Mouse (Mus musculus): ENCODE results near the gene Serpini1.

The Serpini1 gene

GRCm38 (mm10) chr3:75557292-75557691 lies at the start of gene Serpini1:
Serpini1 (plus strand) TSS chr3:75557547.
- no peak for DNase-seq (ENCODE audit: extremely low spot score)

DNA sequence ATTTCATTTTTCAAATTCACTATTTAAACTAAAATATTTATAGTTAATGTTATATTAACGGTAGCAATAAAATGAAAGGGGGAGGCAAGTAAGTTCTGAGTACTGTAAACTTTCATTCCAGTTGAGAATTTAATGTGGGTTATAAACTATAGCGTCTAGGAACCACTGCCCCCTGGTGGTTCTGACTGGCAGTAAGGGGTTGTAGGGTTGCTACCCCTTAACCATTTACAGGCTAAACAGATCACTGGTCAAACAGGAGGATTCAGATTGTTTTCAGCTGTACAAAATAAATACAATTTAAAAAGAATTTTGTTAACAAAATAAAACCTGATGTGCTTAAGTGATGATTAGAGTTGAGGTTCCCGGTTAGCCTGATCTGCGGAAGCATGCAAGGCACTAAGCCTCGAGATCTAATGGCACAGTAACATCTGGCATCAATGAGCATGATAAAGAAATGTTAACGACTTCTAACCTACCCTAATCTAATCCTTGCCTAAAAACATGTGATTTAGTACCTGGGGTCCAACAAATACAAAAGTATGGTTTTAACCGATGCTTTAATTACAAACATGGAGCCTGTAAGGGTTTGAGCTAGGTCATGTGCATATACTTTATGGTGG lies 39.6 kb upstream of the Serpini1 start:
- peak; percentile 29 for DNase-seq (ENCODE audit: extremely low spot score)

DNA sequence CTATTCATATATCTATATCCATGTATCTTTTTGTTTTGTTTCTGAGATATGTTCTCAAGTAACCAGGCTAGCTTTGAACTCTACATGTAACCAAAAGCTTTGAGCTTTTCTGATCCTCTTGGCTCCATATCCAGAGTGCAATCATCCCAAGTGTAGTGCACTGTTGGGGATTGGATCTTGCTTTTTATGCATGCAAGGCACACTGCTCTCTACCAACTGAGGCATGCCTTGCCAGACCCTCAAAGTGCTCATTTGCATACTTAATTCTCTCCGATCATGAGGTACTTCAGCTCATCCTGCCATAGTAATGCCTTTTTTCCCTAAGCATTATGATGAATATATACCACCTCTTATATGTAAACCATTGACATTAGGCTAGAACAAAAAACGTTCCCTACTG lies 36.0 kb upstream of the Serpini1 start:
- DNase-seq (ENCODE audit: extremely low spot score) = no peak

DNA sequence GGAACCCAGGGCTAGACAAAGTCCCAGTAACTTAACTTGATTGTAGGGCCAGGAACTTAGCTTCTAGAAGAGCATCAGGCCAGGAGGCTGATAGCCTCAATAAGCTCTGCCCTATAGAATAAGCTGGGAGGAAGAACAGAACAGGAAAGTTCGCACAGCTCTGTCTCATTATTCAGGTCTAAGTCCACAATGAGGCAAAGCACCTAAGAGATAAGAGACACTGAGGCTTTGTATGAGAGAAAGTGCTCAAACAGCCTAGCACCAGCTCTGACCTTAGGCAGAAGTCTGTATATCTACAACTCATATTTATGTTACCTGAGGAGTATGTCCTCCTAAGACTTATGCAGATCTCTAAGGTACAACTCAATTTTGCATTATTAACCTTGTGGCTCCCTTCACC lies 34.8 kb upstream of the Serpini1 start:
- DNase-seq (ENCODE audit: extremely low spot score) = no peak

GRCm38 (mm10) chr3:75531074-75531473 lies 26.3 kb upstream of the Serpini1 start:
- DNase-seq (ENCODE audit: extremely low spot score) = no peak

DNA sequence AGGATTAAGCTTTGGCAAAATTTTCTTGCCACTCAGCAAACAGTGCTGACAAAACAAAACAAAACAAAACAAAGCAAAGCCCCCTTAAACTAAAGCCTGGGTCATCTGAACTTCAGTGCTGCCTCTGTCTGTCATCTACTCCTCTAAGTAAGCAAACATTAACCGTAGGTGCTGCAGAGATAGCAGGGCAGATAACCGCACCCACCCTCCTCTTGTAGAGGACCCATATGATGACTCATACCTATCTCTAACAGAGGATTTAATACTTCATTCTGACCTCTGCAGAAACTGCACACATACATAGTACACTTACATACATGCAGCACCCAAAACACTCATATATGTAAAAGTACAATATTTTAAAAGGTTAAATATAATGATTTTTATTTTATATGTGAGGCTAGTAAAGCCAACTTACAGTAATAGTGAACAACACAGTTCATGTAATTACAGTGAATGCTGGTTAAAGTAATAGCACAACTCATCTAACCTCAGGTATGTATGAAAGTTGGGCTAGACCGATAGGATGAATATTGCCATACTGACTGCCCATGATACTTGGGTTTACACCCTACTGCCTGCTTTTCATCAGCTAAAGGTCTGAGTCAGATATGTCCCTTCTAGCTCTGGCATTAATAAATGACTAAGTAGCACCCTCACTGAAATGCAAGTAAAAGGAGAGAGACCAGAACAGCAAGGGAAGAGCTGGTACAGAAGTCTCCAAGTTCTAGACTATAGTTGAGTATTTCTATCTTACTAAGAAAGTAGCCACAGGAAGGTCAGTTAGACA lies 23.1 kb upstream of the Serpini1 start:
- DNase-seq (ENCODE audit: extremely low spot score) = no peak

GRCm38 (mm10) chr3:75541259-75541658 lies 16.1 kb upstream of the Serpini1 start:
- DNase-seq (ENCODE audit: extremely low spot score) = no peak

DNA sequence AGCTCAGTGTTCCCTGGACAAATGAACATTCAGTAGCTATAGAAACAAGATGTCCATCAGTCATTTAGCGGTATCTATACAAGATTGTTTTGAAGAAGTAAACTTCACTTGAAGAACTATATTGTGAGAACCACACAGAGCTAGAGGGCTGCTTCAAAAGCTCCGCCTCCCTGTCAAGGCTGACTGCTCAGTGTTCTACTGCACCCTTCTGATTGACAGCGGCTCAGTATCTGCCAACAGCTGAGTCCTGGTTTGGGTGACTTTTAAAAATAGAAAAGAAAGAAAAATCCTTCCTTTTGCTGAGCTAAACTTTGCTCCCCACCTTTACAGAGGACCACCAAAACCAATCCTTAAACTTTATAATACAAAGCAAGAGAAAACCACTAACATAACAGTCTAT lies 14.5 kb upstream of the Serpini1 start:
- no peak for DNase-seq (ENCODE audit: extremely low spot score)

DNA sequence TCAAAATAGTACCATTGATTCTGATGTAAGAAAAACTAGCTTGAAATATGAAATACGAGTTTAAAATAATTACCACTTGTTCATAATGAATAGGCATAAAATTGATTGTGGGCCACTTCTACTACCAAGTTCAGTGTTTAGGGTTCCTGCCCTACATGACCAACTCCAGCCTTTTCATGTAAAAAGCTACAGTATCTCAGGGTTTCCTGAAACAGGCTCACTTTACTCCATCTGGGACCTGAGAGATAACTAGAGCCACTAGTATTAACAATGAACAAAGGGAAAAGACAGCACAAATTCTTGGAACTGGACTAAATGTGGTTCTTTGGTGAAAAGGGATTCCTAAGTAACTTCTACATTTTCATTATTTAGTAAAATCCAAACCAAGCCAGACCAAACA lies 13.1 kb upstream of the Serpini1 start:
- no peak for DNase-seq (ENCODE audit: extremely low spot score)

DNA sequence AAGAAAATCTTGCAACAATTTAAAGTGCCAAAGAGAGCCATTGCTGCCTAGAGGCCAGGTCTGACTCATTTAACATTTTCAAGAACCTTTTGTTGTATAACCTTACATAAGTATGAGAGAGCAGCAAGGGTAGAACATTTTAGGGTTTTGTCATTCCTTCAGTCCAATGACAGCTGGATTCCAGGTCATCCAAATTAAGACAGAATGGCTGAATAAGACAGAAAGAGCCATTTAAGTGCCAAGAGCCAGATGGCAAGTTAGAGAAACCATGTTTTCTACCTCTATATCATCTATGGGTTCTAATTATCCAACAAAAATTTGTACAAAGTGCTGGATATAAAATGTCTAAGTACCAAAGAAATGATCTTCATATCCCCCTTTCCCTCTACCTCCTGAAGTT lies 6.1 kb upstream of the Serpini1 start:
- DNase-seq (ENCODE audit: extremely low spot score) = no peak

DNA sequence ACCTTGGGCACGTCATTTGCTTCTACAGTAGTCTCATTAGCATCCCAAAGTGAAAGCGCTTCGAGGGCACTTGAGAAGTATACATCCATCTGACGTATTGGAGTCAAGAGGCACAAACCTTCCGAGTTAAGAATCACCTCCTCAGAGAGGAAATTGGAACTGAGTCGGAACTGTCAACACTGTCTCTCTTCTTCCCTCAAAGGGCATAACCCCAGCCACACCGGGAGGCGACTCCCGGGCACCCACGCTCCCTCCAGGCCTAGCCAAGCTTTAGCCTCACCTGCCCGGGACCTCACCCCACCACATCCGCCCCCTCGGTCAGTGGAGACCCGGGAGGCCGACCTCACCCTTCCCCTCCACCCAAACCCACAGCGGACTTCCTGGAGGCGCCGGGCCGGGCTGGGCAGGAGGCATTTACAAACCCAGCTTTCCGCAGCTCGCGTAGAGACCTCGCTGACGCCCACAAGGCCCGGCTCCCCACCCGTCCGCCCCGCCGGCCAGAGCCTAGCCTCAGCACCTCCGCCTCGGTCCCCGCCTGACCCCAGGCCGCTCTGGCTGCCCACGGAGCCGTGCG lies 1.1 kb upstream of the Serpini1 start:
- DNase-seq (ENCODE audit: extremely low spot score) = no peak

DNA sequence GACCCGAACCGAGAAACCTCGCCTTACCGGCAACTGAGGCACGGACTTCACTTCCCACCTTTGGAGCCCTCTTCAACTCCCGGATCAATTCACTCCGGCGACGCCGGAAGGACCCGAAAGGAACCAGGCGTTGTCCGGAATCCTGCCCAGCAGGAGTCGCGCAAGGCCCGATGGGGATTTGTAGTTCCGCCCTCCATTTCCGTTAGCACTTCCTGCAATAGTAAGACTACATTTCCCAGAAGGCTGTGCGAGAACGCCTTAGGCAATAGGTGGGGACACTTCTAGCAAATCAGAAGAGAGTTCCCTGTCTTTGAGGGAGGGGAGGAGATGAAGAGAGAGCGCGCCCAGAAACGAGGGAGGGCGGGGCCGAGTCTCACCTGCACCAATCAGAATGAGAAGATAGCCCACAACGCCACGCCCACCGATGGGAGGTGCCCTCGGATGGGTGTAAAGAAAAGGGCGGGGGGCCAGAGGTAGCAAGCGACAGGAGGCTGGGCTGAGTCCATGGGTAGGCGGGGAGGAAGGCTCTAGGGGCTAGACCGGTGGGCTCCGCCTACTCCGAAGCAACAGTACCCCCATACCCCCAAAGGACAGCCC lies 554 bp upstream of the Serpini1 start, which contains the start of gene Pdcd10:
Gene Pdcd10, minus strand, starts transcription at position 162 of the 597 bp plus-strand sequence.
- peak; percentile 99 for DNase-seq (ENCODE audit: extremely low spot score)

GRCm38 (mm10) chr3:75574074-75574473 lies 16.7 kb downstream of the Serpini1 start:
- no peak for DNase-seq (ENCODE audit: extremely low spot score)

GRCm38 (mm10) chr3:75575582-75575981 lies 18.2 kb downstream of the Serpini1 start:
- DNase-seq (ENCODE audit: extremely low spot score) = no peak

DNA sequence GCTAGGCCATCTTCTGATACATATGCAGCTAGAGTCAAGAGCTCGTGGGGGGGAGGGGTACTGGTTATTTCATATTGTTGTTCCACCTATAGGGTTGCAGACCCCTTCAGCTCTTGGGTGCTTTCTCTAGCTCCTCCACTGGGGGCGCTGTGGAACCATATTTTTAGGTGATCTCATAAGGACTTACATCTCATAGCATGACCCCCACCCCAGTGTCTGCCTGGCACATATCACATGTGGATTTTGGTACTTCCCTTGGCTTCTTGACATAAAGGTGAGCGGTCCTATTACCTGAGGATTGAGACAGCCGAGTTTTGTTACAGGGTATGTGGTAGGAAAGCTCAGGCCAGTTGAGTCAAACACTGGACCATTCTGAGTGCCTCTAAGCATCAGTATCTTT lies 22.0 kb downstream of the Serpini1 start:
- DNase-seq (ENCODE audit: extremely low spot score) = peak; percentile 22

DNA sequence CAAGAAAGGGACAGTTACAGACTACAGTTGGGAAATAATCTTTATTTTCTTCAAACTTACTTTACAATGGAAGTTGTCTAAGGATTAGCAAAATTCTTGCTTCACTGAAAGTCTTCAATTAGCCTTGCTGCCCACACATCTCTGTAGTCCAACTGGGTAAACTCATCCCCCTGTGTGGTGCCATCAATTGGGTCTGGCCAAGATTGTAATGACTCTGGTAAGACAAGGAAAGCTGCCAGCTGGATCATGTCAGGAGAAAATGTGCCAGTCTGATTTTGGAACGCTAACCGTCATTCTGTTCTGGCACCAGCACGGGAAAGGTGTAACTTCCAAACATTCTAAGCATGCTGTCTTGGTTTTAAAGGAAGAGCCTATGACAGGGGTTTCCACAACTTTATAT lies 25.9 kb downstream of the Serpini1 start:
- DNase-seq (ENCODE audit: extremely low spot score) = no peak

DNA sequence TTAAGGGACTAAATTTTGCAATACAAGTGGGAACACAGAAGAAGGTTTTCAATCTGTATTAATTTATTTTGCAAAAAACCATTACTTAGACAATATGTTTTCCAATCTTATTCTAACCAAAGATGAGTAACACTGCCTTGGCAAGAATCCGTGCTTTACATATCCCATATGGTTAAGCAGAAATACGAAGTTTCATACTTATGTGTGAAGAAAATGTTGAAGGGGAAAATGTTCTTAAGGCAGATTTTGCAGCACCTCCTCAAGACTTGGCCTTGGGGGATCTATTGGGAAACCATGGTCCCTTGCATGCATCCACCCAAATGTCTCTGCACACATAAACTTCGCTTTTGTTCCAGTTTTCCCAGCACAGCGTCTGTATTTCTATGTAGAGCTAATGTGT lies 27.6 kb downstream of the Serpini1 start:
- no peak for DNase-seq (ENCODE audit: extremely low spot score)

- DNase-seq (ENCODE audit: extremely low spot score) = no peak
Measured at GRCm38 (mm10) chr3:75611019-75611418, 53.7 kb downstream of the Serpini1 start.

GRCm38 (mm10) chr3:75624627-75625026 lies 67.3 kb downstream of the Serpini1 start:
- no peak for DNase-seq (ENCODE audit: extremely low spot score)

GRCm38 (mm10) chr3:75630988-75631615 lies 73.8 kb downstream of the Serpini1 start:
- no peak for DNase-seq (ENCODE audit: extremely low spot score)

GRCm38 (mm10) chr3:75633221-75633620 lies 75.9 kb downstream of the Serpini1 start:
- no peak for DNase-seq (ENCODE audit: extremely low spot score)

DNA sequence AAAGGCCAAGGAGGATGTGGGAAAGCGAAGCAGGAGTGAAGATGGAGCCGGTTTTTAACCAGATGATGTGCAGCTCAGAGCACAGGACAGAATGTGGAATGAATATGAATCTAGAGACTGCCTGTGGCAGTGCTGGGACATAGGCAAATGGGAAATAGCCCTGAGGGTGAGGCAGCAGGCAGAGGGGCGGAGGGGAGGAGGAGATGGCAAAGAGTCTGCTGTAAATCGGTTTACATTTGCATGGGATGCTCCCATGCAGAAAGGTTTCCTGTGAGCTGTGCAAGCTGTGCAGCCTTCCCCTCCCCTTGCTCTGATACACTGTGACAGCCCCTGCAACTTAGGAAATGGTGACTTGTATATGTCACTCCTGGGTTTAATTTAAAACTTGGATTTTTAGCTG lies 76.3 kb downstream of the Serpini1 start:
- DNase-seq (ENCODE audit: extremely low spot score) = peak; percentile 7

All from embryo, embryonic 9.5 days (tissue).